Mouse (Mus musculus): Measurements from ENCODE around the gene Olfr1101. TPM values are rescaled to one million over a fixed set of nuclear protein-coding genes. Genes with fewer than 3 reads are reported as not detected.

The Olfr1101 gene
- not detected for total RNA-seq (2021)
- long read RNA-seq, experiment 1 = 0 reads
- long read RNA-seq, experiment 2 = 0 reads

GRCm38 (mm10) chr2:86991121-86991520 is at the start of gene Olfr1101:
TSS of gene Olfr1101 (minus strand) at chr2:86991221.
- DNase-seq = no peak

- no peak for DNase-seq
Measured at GRCm38 (mm10) chr2:87036431-87036830, 45.4 kb upstream of the Olfr1101 start, which contains the start of gene Olfr1105. TSS of gene Olfr1105 (minus strand) at chr2:87036531.

GRCm38 (mm10) chr2:87026980-87027379 is 36.0 kb upstream of the Olfr1101 start, which contains the start of gene Olfr1104:
TSS of gene Olfr1104 (minus strand) at chr2:87027080.
- DNase-seq = no peak

- DNase-seq = no peak
Measured at GRCm38 (mm10) chr2:86998098-86998497, 7.1 kb upstream of the Olfr1101 start, which contains the start of gene Olfr1102. TSS of gene Olfr1102 (plus strand) at chr2:86998398.

- no peak for DNase-seq
Measured at GRCm38 (mm10) chr2:86979854-86980253, 11.2 kb downstream of the Olfr1101 start, which contains the start of gene Olfr1100. TSS of gene Olfr1100 (minus strand) at chr2:86979954.

- DNase-seq = no peak
Measured at GRCm38 (mm10) chr2:86960593-86960992, 30.4 kb downstream of the Olfr1101 start, which contains the start of gene Olfr1099. TSS of gene Olfr1099 (minus strand) at chr2:86960693.

Other genes starting within 250 kb of the Olfr1101 start
- not detected for gene Olfr1090, start 232.2 kb downstream of the Olfr1101 start, total RNA-seq (2021)
- not detected for gene Olfr1093, start 208.7 kb downstream of the Olfr1101 start, total RNA-seq (2021)
- gene Olfr141, start 181.2 kb downstream of the Olfr1101 start, total RNA-seq (2021) = not detected
- gene Olfr1094, start 166.6 kb downstream of the Olfr1101 start, total RNA-seq (2021) = not detected
- gene Olfr1095, start 139.5 kb downstream of the Olfr1101 start, total RNA-seq (2021) = not detected
- gene Gm13723, start 116.4 kb downstream of the Olfr1101 start, total RNA-seq (2021) = not detected
- not detected for gene Olfr1097, start 99.0 kb downstream of the Olfr1101 start, total RNA-seq (2021)
- not detected for gene Olfr1098, start 66.7 kb downstream of the Olfr1101 start, total RNA-seq (2021)
- not detected for gene Olfr1099, start 30.5 kb downstream of the Olfr1101 start, total RNA-seq (2021)
- not detected for gene Olfr1100, start 11.3 kb downstream of the Olfr1101 start, total RNA-seq (2021)
- not detected for gene Olfr1102, start 7.2 kb upstream of the Olfr1101 start, total RNA-seq (2021)
- not detected for gene Olfr1104, start 35.9 kb upstream of the Olfr1101 start, total RNA-seq (2021)
- gene Olfr1105, start 45.3 kb upstream of the Olfr1101 start, total RNA-seq (2021) = not detected
- not detected for gene Olfr1106, start 61.1 kb upstream of the Olfr1101 start, total RNA-seq (2021)
- gene Olfr1107, start 84.6 kb upstream of the Olfr1101 start, total RNA-seq (2021) = not detected
- not detected for gene Olfr1109, start 104.8 kb upstream of the Olfr1101 start, total RNA-seq (2021)
- not detected for gene Olfr259, start 123.3 kb upstream of the Olfr1101 start, total RNA-seq (2021)
- gene Olfr1110, start 149.1 kb upstream of the Olfr1101 start, total RNA-seq (2021) = not detected
- gene Olfr1111, start 161.4 kb upstream of the Olfr1101 start, total RNA-seq (2021) = not detected
- not detected for gene Olfr1112, start 196.6 kb upstream of the Olfr1101 start, total RNA-seq (2021)
- not detected for gene Olfr1113, start 217.7 kb upstream of the Olfr1101 start, total RNA-seq (2021)

Data from heart, adult 18-20 months (tissue).